Mouse (Mus musculus) right cerebral cortex, postnatal 10 days (tissue): ENCODE measurements around the gene Tedc1.

ENCODE experiments used
- DNase-seq, 2 experiments: peaks; one replicate each; pipeline ENCODE4 v3.0.0; 2021; ENCODE audit warnings: low spot score in 2 of 2

Gene Tedc1

DNA sequence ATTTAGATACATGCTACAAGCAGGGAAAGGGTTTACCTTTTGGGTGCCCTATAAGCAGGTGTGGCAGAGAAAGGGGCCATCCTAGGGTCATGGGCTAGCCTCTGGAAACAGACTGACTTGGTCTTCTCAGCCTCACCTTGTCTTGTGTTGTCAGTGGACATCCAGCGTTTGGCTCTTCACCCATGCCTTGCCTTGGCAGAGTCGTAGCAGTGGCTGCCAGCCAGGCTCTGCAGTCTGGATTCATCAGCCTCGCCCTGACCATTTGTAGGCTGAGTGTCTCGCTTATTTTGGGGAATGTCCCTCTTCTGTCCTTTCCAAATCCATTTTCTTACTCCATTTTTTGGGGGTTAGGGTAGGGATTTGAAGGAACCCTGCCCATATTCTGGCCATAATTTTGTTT, 45.1 kb downstream of the Tedc1 start:
- no peak for DNase-seq

GRCm38 (mm10) chr12:113202008-113202407, 45.8 kb downstream of the Tedc1 start:
- peak in 1 of 2 experiments; percentile 57 for DNase-seq

- peak in 1 of 2 experiments; percentile 50 for DNase-seq
These were observed 47.3 kb downstream of the Tedc1 start for GRCm38 (mm10) chr12:113203522-113203921.

DNA sequence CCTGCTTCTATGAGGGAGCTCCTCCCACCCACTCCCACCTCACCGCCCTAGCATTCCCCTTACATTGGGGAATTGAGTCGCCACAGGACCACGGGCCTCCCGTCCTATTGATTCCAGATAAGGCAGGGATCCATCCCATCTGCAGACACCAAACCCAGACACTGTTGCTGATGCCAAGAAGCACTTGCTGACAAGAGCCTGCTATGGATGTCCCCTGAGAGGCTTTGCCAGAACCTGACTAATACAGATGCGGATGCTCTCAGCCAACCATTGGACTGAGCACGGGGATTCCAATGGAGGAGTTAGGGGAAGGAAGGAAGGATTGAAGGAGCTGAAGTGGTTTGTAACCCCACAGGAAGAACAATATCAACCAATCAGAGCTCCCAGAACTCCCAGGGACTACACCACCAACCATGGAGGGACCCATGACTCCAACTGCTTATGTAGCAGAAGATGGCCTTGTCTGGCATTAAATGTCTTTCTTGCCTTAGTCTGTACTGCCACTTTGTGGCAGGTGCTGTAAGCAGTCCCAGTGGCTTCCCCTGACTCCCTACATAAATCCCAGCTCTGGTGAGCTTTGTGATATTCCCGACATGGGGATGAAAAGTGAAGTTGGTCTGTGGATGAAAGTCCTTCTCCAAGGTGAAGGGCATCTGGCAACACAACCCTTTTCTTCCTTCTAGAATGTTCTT, 49.2 kb downstream of the Tedc1 start:
- peak in 1 of 2 experiments; percentile 48 for DNase-seq

DNA sequence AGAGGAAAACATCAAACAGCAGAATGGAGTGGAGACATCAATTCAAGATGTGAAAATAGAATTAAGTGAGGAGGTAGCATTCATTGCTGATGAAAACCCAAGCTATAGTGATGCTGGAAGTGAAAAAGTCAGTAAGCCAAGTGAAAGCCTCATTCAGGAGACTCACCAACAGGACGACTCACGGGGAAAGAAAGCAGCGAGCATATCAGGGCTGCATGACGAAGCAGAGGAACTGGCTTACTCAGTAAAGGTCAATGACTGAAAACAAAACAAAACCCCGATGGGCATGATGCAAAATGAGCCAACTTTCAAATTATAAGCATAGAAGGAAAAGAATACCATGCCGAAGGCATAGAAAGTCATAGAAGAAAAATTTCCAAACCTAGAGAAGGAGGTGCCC, 51.5 kb downstream of the Tedc1 start:
- DNase-seq = no peak

GRCm38 (mm10) chr12:113210586-113211378, 54.6 kb downstream of the Tedc1 start:
- DNase-seq = no peak

DNA sequence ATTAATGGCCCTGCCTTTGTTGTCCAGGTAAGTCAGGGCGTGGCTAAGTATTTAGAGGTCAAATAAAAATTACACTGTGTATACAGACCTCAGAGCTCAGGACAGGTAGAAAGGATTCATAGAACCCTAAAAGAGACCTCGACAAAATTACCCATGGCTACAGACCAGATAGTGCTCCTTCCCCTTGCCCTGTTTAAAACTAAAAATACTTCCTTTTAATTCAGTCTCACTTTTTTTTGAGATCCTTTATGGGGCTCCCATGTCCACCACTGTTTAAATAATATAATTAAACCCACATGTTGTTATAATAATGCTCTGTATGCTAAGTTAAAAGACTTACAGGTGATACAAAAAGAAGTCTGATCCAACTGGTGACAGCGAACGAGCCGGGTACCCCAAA, 55.6 kb downstream of the Tedc1 start:
- no peak for DNase-seq

- no peak for DNase-seq
These were observed 56.2 kb downstream of the Tedc1 start for GRCm38 (mm10) chr12:113212326-113212924.

- no peak for DNase-seq
These were observed 57.0 kb downstream of the Tedc1 start for GRCm38 (mm10) chr12:113213226-113213625.

DNA sequence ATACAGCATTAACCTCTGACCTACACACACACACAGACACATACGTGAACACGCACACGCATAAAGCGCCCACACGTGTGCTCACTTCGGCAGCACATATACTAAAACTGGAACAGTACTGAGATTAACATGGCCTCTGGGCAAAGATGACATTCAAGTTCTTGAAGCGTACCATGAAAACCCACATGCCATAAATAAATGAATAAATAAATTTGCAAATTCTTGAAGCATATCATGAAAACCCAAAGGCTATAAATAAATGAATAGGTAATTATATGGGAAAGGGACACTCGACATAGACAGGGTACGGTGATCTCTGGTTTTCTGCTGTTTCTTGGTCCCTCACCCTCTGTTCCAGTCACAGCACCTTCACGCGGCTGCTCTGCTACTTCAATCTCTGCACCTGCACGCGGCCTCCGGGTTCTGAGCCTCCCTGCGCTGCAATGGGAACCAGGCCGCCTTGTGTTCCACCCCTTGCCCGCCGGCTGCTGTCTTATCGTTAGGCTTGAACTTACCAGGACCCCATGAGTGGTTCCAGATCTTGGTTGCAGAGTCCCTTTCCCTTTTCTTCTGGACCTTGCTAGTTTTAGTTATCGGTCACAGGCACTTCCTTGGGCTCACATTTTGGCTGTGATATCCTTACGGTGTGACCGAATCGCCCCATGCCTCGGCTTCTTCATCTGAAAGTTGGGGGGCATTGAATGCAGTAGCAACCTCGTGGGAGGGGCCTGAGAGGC, 58.0 kb downstream of the Tedc1 start:
- DNase-seq = no peak

DNA sequence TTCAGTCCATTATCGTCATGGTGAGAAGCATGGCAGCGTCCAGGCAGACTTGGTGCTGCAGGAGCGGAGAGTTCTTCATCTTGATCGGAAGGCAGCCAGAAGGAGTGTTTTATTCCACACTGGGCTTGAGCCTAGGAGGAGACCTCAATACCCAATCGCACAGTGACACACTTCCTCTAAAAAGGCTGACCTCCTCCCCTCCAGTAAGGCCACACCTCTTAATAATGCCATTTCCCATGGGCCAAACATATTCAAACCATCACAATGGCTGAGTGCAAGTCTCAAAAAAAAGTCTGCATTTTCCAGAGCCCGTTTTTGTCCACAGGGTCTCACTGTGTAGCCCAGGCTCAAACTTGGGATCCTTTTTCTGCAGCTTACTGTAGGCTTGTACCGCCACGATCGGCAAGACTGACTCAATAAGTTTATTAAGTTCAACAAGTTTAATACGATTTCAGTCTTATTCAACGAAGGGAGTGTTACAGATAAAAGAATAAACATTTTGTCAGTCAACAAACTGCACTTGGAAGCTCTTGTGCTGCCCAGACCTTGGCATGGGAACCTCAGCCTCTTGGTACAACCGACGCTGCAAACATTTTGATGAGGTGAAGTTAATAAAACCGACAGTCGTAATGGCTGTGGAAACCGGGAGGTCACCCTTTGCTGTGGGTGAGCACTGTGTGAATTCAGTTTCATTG, 58.9 kb downstream of the Tedc1 start:
- DNase-seq = no peak
